Mouse (Mus musculus): ENCODE measurements around the gene Atg9a. TPM values are rescaled to one million over a fixed set of nuclear protein-coding genes. Genes with fewer than 3 reads are reported as not detected.

Atg9a gene
- polyA plus RNA-seq, 1 experiment: 58.1 TPM

DNA sequence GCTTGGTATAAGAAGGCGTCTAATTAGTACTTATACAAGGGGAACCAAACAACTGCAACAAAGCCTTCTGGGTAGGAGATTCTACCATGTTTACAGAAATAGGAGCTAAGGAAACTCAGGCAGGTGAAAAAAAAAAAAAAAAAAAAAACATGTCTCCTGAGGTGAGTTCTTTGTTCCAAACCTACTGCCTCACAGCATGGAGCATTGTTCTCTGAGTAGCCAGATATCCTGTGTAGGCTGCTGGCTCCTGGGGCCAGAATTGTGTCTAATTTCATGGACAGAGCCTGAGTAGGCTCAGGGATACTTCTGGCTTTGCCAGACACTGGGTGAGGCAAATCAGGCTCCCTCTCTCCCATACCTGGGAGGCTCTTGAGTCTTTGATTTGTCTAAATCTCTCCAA, 35.7 kb upstream of the Atg9a start:
- H3K36me3 ChIP-seq (replicated peaks; ENCODE audit: low read length): no peaks in the 10 kb centered on the region
- TF ChIP-seq FLI1 (IDR thresholded peaks at IDR 0.05; ENCODE audit: low read length): no peak
- no peak for TF ChIP-seq GATA1 (IDR thresholded peaks at IDR 0.05; ENCODE audit: borderline replicate concordance, low read length)
- no peak overlapping the region for H3K4me3 ChIP-seq (replicated peaks)
- H3K9me3 ChIP-seq: no peaks in the 10 kb centered on the region
- peaks cover 98% of the 10 kb centered on the region for H3K4me1 ChIP-seq
- H3K27me3 ChIP-seq (replicated peaks): no peaks in the 10 kb centered on the region

DNA sequence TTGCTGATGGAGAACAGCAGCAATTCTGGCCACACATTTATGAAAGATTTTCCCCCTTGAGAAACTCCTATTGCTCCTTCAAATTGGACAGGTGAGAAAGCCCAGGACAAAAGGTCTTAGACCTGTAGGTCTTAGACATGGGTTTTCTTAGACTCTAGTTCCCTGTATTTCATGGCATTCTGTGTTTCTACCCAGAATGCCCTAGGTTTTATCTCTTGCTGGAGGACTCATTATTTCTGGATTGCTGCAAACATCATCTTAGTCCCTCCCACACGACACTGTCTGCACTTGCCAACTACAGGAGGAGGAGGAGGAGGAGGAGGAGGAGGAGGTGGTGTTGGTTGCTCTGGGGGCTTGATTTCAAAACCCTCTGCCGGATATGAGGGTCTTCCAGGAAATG, 34.1 kb upstream of the Atg9a start:
- no peak overlapping the region for H3K4me3 ChIP-seq (replicated peaks)
- H3K27me3 ChIP-seq (replicated peaks): no peaks in the 10 kb centered on the region
- TF ChIP-seq FLI1 (IDR thresholded peaks at IDR 0.05; ENCODE audit: low read length): no peak
- TF ChIP-seq GATA1 (IDR thresholded peaks at IDR 0.05; ENCODE audit: borderline replicate concordance, low read length): no peak
- H3K36me3 ChIP-seq (replicated peaks; ENCODE audit: low read length): no peaks in the 10 kb centered on the region
- peaks cover 100% of the 10 kb centered on the region for H3K4me1 ChIP-seq
- H3K9me3 ChIP-seq: no peaks in the 10 kb centered on the region

DNA sequence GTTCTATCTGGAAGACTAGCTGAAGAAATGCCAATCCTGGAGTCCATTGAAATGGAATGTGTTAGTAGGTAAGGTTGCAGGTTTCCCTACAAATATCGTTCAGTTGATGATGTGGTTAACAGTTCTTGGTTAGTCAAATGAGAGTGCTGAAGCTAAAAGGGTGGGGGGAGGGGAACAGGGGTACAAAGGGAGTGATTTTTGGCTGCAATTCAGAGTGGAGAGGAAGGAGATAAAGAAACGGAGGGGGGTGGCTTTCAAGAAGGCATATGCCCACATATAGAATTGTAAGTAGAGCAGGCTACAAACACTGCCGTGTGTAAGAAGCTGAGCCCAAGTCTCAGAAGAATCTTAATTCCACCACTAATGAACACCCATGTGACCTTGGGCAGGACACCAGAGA, 33.5 kb upstream of the Atg9a start:
- Histone ChIP-seq H3K9me3 (no peaks in the 10 kb centered on the region), H3K4me1 (peaks cover 100% of the 10 kb centered on the region), H3K36me3 (replicated peaks; ENCODE audit: low read length) (no peaks in the 10 kb centered on the region), H3K27me3 (replicated peaks) (no peaks in the 10 kb centered on the region), H3K4me3 (replicated peaks) (no peak overlapping the region)
- TF ChIP-seq GATA1 (IDR thresholded peaks at IDR 0.05; ENCODE audit: borderline replicate concordance, low read length) (no peak), FLI1 (IDR thresholded peaks at IDR 0.05; ENCODE audit: low read length) (no peak)

DNA sequence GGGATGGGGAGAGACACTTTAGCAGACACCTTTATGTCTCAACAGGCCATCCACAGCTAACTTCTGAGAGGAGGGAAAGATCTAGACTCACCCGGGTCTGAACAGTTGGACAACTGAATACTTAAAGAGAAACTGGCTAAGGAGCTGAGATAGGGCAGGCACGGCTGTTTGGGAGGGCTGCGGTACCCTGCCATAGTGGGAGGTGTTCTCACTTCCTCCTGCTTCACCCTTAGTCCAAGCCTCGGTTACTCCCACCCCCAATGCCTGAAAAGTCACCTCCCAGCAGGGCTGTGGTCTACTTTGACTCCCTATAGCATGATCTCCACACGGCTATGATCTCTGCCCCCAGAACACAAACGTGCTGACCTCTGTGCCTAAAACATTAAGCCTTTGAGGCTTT, 31.5 kb upstream of the Atg9a start:
- Histone ChIP-seq H3K36me3 (replicated peaks; ENCODE audit: low read length) (no peaks in the 10 kb centered on the region), H3K9me3 (no peaks in the 10 kb centered on the region), H3K27me3 (replicated peaks) (no peaks in the 10 kb centered on the region), H3K4me3 (replicated peaks) (peak overlapping the region; percentile 67), H3K4me1 (peaks cover 93% of the 10 kb centered on the region)
- TF ChIP-seq GATA1 (IDR thresholded peaks at IDR 0.05; ENCODE audit: borderline replicate concordance, low read length) (no peak), FLI1 (IDR thresholded peaks at IDR 0.05; ENCODE audit: low read length) (no peak)

DNA sequence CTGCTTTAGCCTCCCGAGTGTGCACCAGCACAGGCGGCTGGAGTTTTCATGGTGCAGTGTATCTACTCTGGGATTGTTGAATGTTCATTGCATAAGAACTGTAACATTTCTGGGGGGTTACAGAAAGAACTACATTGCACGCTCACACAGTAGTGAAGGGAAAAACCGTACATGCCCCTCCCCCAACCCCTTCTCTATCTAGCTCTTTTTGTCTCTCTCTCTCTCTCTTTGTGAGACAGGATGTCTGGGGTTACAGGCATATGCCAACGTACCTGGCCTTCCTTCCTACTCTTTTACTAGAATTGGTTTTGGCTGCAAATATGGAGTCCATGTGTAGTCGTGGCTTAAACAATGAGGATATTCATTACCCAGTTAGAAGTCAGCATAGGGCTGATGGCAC, 30.9 kb upstream of the Atg9a start:
- H3K36me3 ChIP-seq (replicated peaks; ENCODE audit: low read length): peaks cover 3% of the 10 kb centered on the region
- no peaks in the 10 kb centered on the region for H3K27me3 ChIP-seq (replicated peaks)
- peaks cover 87% of the 10 kb centered on the region for H3K4me1 ChIP-seq
- TF ChIP-seq GATA1 (IDR thresholded peaks at IDR 0.05; ENCODE audit: borderline replicate concordance, low read length) (no peak), FLI1 (IDR thresholded peaks at IDR 0.05; ENCODE audit: low read length) (no peak)
- no peaks in the 10 kb centered on the region for H3K9me3 ChIP-seq
- no peak overlapping the region for H3K4me3 ChIP-seq (replicated peaks)

DNA sequence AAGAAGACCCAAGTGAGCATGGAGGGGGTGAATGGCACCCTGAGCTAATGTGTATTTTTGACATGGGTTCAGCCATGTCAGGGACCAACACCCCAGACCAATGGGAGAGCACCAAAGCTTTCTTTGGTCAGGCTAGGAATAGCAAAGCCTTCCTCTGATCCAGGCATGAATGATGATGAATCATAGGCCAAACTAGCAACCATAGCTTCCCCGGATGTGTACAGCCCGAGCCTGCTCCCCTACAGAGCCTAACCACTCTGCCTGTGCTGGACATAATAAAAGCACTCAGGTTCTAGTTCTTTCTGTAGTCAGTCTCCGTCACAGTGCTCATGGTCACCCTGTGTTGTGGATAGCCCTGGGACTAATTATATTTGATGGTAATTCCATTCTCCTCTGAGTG, 29.5 kb upstream of the Atg9a start:
- H3K27me3 ChIP-seq (replicated peaks): no peaks in the 10 kb centered on the region
- no peaks in the 10 kb centered on the region for H3K9me3 ChIP-seq
- H3K4me3 ChIP-seq (replicated peaks): peak overlapping the region; percentile 3
- peaks cover 17% of the 10 kb centered on the region for H3K36me3 ChIP-seq (replicated peaks; ENCODE audit: low read length)
- TF ChIP-seq FLI1 (IDR thresholded peaks at IDR 0.05; ENCODE audit: low read length): no peak
- no peak for TF ChIP-seq GATA1 (IDR thresholded peaks at IDR 0.05; ENCODE audit: borderline replicate concordance, low read length)
- H3K4me1 ChIP-seq: peaks cover 83% of the 10 kb centered on the region

DNA sequence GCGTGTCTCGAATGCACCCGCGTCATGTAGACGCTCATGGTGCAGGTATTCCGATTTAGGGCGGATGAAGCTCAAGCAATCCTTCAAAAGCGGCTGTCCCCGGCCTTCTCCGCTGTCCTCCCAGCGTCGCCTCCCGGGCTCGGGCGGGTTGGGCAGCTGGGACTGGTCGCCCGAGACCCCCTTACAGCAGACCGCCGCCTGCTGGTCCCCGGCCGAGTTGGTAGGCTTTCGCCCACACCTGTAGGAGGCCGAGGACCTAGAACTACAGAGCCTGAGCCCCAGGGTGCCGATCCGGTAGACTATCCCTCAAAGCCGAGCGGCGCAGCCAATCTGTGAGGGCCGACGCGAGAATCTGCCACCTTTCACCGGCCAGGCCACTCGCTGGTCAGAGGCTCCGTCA, 27.5 kb upstream of the Atg9a start, which contains the start of gene Tuba4a:
Gene Tuba4a, minus strand, starts transcription at position 335 of the 400 bp plus-strand sequence.
- TF ChIP-seq FLI1 (IDR thresholded peaks at IDR 0.05; ENCODE audit: low read length) (no peak), GATA1 (IDR thresholded peaks at IDR 0.05; ENCODE audit: borderline replicate concordance, low read length) (no peak)
- Histone ChIP-seq H3K9me3 (no peaks in the 10 kb centered on the region), H3K36me3 (replicated peaks; ENCODE audit: low read length) (peaks cover 37% of the 10 kb centered on the region), H3K27me3 (replicated peaks) (no peaks in the 10 kb centered on the region), H3K4me3 (replicated peaks) (peak within 1 kb of the TSS; percentile 96), H3K4me1 (peaks cover 83% of the 10 kb centered on the region)

DNA sequence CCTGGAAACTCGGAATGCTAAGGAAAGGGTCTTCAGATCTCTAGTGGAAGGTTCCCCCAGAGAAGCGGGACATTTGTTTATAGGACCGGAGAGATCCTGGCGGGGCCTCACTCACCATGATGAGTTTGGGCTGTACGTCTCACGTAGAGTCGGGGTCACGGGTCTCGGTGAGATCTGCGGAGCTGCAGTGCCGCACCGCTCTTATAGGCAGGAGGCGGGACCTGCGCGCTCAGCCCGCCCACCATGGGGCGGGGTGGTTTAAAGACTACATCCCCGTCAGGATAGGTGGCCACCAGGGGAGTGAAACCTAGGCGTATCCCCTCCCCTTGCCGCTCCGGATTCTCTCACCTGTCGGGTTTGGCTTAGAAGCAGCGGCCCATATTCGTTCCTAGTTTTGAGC, 27.1 kb upstream of the Atg9a start:
- Histone ChIP-seq H3K4me3 (replicated peaks) (peak overlapping the region; percentile 96), H3K4me1 (peaks cover 83% of the 10 kb centered on the region), H3K9me3 (no peaks in the 10 kb centered on the region), H3K27me3 (replicated peaks) (no peaks in the 10 kb centered on the region), H3K36me3 (replicated peaks; ENCODE audit: low read length) (peaks cover 41% of the 10 kb centered on the region)
- TF ChIP-seq FLI1 (IDR thresholded peaks at IDR 0.05; ENCODE audit: low read length) (no peak), GATA1 (IDR thresholded peaks at IDR 0.05; ENCODE audit: borderline replicate concordance, low read length) (no peak)

DNA sequence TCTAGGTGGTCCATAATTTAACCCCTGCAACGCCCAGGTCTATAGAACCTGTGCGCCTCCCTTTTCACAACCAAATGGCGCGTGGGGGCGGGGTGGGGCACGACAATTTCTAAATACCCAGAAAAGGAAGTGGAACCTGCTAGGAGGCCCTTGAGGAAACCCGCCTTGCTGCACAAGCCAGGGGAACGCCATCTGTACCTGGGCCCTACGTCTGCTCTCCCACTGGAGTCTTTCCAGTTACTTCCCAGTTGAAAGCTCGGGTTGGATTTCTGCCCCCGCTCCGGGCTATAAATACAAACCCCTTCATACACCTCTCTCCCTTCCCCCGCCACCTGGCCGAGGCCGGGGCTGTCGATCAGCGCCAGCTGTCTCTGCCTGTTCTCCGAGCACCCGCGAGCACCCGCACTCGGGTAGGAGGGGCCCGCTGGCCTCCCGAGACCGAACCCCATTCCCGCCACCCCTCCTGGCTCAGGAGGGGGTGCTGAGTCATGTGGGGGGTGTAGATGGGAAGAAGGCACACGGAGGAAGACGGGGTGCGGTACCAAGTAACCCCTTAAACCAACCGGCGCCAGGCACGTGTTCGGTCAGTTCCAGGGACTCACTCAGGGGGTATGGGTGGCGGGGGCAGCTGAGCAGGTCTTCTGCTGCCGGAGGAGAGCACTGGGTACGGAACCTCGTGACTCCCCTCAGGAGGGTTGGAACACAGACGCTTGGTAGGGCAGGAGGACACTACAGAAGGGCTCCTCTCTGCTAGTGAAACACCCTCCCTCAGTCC, 26.4 kb upstream of the Atg9a start:
- Histone ChIP-seq H3K27me3 (replicated peaks) (no peaks in the 10 kb centered on the region), H3K36me3 (replicated peaks; ENCODE audit: low read length) (peaks cover 48% of the 10 kb centered on the region), H3K9me3 (no peaks in the 10 kb centered on the region), H3K4me3 (replicated peaks) (peak overlapping the region; percentile 96), H3K4me1 (peaks cover 83% of the 10 kb centered on the region)
- no peak for TF ChIP-seq FLI1 (IDR thresholded peaks at IDR 0.05; ENCODE audit: low read length)
- TF ChIP-seq GATA1 (IDR thresholded peaks at IDR 0.05; ENCODE audit: borderline replicate concordance, low read length): no peak

DNA sequence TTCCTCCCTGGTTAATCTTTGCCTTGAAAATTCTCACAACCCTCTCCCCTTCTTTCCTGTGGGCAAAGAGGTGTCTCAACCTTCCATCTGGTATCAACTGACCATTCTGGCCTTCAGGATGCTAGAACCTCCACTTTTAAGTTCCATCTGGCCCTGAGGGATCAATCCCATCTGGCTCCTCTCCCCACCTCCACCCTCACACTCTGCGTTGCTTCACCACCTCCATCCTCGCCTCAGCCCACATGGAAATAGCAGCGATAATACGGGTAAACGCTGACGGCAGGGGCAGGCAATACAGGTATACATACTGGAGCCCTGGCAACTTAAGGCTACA, 25.9 kb upstream of the Atg9a start:
- H3K36me3 ChIP-seq (replicated peaks; ENCODE audit: low read length): peaks cover 53% of the 10 kb centered on the region
- TF ChIP-seq GATA1 (IDR thresholded peaks at IDR 0.05; ENCODE audit: borderline replicate concordance, low read length) (no peak), FLI1 (IDR thresholded peaks at IDR 0.05; ENCODE audit: low read length) (no peak)
- no peaks in the 10 kb centered on the region for H3K27me3 ChIP-seq (replicated peaks)
- H3K9me3 ChIP-seq: no peaks in the 10 kb centered on the region
- peak overlapping the region; percentile 96 for H3K4me3 ChIP-seq (replicated peaks)
- H3K4me1 ChIP-seq: peaks cover 83% of the 10 kb centered on the region
